Mouse (Mus musculus): Measurements from ENCODE around the gene Hmcn2. TPM values are rescaled to one million over a fixed set of nuclear protein-coding genes. Genes with fewer than 3 reads are reported as not detected.

Gene Hmcn2
- polyA plus RNA-seq, 1 experiment from 2014 or later = 0.17 TPM

DNA sequence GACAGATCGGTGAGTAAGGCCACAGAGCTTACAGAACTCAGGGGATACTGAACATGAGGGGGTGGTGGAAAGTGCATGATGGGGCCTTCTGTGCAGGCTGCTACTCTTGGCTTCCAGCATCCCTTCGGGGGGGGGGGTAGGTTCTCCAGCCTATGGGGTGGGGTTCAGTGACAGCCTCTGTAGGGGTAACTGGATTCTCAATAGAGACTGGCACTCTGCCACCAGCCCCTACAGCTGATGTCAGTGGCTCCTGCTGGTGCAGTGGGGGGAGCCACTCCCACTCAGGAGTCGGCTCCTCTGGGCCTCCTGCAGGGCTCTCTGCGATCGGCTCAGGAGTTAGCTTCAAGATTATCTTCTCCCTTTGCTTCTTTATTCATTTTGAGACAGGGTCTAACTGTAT lies 35.7 kb upstream of the Hmcn2 start:
- Histone ChIP-seq H3K9ac (replicated peaks; ENCODE audit: low read depth, low read length) (no peak overlapping the region), H3K27ac (ENCODE audit: low read depth, low read length) (no peak overlapping the region), H3K27me3 (ENCODE audit: control insufficient read depth, insufficient read depth, low read length) (no peaks in the 10 kb centered on the region), H3K4me1 (ENCODE audit: control insufficient read depth, insufficient read depth, low read length) (no peaks in the 10 kb centered on the region), H3K36me3 (ENCODE audit: control insufficient read depth, insufficient read depth, low read length) (peaks cover 13% of the 10 kb centered on the region), H3K4me2 (ENCODE audit: low read depth, low read length) (no peak overlapping the region), H3K9me3 (ENCODE audit: control insufficient read depth, low read length) (no peaks in the 10 kb centered on the region), H3K4me3 (ENCODE audit: low read depth, low read length) (no peak overlapping the region)
- ATAC-seq (ENCODE audit: low read depth) = no peak
- 62% methylated on average over 5 of the region's 5 CpGs for WGBS

DNA sequence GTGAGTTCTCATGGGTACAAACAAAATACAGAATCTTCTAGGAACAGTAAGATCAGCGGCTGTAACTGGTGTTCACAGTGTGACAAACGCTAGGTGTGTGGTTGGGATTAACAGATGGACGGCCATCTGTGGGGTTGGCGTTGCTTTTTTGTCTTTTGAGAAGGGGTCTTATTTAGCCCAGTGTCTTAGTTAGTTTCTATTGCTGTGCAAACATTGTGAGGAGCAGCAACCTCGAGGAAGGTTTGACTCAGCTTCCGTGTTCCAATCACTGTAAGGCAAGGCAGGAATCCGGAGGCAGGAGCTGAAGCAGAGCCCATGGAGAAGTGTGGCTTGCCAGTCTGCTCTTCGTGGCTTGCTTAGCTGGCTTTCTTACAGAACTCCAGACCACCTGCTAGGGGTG lies 33.1 kb upstream of the Hmcn2 start:
- H3K27me3 ChIP-seq (ENCODE audit: control insufficient read depth, insufficient read depth, low read length) = no peaks in the 10 kb centered on the region
- no peak overlapping the region for H3K27ac ChIP-seq (ENCODE audit: low read depth, low read length)
- H3K9me3 ChIP-seq (ENCODE audit: control insufficient read depth, low read length) = no peaks in the 10 kb centered on the region
- ATAC-seq (ENCODE audit: low read depth) = no peak
- H3K4me1 ChIP-seq (ENCODE audit: control insufficient read depth, insufficient read depth, low read length) = no peaks in the 10 kb centered on the region
- no peak overlapping the region for H3K4me3 ChIP-seq (ENCODE audit: low read depth, low read length)
- 87% methylated on average over 8 of the region's 8 CpGs for WGBS
- no peak overlapping the region for H3K4me2 ChIP-seq (ENCODE audit: low read depth, low read length)
- peaks cover 17% of the 10 kb centered on the region for H3K36me3 ChIP-seq (ENCODE audit: control insufficient read depth, insufficient read depth, low read length)
- no peak overlapping the region for H3K9ac ChIP-seq (replicated peaks; ENCODE audit: low read depth, low read length)

DNA sequence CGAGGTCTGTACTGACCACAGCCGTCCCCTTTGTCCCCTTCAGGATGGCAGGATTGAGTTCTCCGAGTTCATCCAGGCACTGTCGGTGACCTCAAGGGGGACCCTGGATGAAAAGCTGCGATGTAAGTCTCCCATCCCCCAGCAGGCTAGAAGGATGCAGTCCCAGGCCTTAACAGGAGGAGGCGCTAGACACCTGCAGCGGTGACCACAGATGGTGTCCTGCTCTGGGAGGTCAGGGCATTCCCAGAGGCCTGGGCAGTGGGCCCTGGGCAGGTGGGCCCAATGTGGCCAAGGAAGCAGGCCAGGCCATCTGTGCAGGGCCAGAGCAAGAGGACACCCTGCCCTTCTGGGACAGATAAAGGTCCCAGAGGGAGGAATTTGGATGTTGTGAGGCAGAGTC lies 31.9 kb upstream of the Hmcn2 start:
- H3K4me1 ChIP-seq (ENCODE audit: control insufficient read depth, insufficient read depth, low read length) = no peaks in the 10 kb centered on the region
- peaks cover 29% of the 10 kb centered on the region for H3K36me3 ChIP-seq (ENCODE audit: control insufficient read depth, insufficient read depth, low read length)
- H3K4me2 ChIP-seq (ENCODE audit: low read depth, low read length) = no peak overlapping the region
- no peak for ATAC-seq (ENCODE audit: low read depth)
- H3K4me3 ChIP-seq (ENCODE audit: low read depth, low read length) = no peak overlapping the region
- no peak overlapping the region for H3K9ac ChIP-seq (replicated peaks; ENCODE audit: low read depth, low read length)
- no peaks in the 10 kb centered on the region for H3K27me3 ChIP-seq (ENCODE audit: control insufficient read depth, insufficient read depth, low read length)
- WGBS = 45% methylated on average over 7 of the region's 7 CpGs
- no peaks in the 10 kb centered on the region for H3K9me3 ChIP-seq (ENCODE audit: control insufficient read depth, low read length)
- no peak overlapping the region for H3K27ac ChIP-seq (ENCODE audit: low read depth, low read length)

DNA sequence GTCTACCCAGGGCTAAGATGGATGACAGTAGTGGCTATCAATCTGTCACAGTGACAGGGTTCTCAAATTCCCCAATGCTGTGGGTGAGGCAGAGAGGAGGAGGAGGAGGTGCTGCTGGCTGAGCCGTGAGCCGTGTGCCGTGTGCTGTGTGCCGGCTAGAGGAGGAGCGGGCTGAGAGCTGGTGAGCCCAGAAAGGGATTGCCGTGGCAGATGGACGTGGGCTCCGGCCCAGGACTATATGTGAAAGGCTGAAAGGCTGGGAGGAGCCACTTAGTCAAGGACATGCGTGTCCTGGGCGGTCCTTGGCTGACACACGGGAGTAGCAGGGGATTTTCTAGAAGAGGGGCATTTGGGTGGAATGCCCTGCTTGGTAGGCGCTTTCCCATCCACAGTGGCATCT lies 31.3 kb upstream of the Hmcn2 start:
- H3K27ac ChIP-seq (ENCODE audit: low read depth, low read length) = no peak overlapping the region
- no peaks in the 10 kb centered on the region for H3K9me3 ChIP-seq (ENCODE audit: control insufficient read depth, low read length)
- H3K27me3 ChIP-seq (ENCODE audit: control insufficient read depth, insufficient read depth, low read length) = no peaks in the 10 kb centered on the region
- no peak overlapping the region for H3K9ac ChIP-seq (replicated peaks; ENCODE audit: low read depth, low read length)
- WGBS = 90% methylated on average over 12 of the region's 12 CpGs
- no peak overlapping the region for H3K4me2 ChIP-seq (ENCODE audit: low read depth, low read length)
- no peak overlapping the region for H3K4me3 ChIP-seq (ENCODE audit: low read depth, low read length)
- no peak for ATAC-seq (ENCODE audit: low read depth)
- peaks cover 33% of the 10 kb centered on the region for H3K36me3 ChIP-seq (ENCODE audit: control insufficient read depth, insufficient read depth, low read length)
- H3K4me1 ChIP-seq (ENCODE audit: control insufficient read depth, insufficient read depth, low read length) = no peaks in the 10 kb centered on the region

DNA sequence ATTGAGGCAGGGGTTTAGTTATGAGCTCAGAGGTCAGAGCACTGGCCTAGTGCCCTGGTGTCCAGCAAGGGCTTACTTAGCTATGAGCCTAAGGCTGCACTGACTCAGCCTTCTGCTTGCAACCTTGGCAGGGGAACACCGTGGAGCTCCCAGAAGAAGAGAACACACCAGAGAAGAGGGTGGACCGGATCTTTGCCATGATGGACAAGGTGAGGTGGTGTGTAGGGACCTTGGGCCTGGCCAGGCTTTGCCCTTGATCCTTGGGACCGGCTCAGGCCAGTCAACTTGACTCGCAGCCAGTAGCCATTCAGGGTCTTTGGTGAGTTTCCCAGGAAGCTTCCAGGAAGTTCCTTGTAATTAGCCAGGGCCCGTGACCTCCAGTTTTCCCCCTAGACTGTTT lies 29.7 kb upstream of the Hmcn2 start:
- ATAC-seq (ENCODE audit: low read depth) = no peak

DNA sequence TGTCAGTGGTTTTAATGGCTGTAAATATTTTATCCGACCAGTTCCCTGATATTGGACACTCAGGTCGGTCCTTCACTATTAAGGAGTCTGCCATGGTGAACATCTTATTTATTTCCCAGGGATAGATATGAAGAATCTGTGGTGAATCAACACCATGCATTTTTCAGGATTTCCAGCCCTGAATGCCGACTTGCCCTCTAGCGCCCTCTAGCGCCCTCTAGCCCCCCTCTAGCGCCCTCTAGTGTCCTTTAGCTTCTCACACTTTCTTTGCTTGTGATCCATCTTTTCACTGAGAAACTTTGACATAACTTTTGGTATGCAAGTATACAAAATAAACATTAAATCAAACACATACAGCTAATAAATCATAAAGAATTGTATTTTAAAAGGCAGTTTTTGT lies 22.8 kb upstream of the Hmcn2 start:
- 11% methylated on average over 6 of the region's 6 CpGs for whole genome bisulfite sequencing
- H3K4me2 ChIP-seq (ENCODE audit: low read depth, low read length) = no peak overlapping the region
- ATAC-seq (ENCODE audit: low read depth) = no peak

More for the DNA sequence above, 29.7 kb upstream of the Hmcn2 start:
- Histone ChIP-seq H3K36me3 (ENCODE audit: control insufficient read depth, insufficient read depth, low read length) (peaks cover 38% of the 10 kb centered on the region), H3K4me2 (ENCODE audit: low read depth, low read length) (no peak overlapping the region), H3K9ac (replicated peaks; ENCODE audit: low read depth, low read length) (no peak overlapping the region), H3K27me3 (ENCODE audit: control insufficient read depth, insufficient read depth, low read length) (no peaks in the 10 kb centered on the region), H3K9me3 (ENCODE audit: control insufficient read depth, low read length) (no peaks in the 10 kb centered on the region), H3K27ac (ENCODE audit: low read depth, low read length) (no peak overlapping the region), H3K4me3 (ENCODE audit: low read depth, low read length) (no peak overlapping the region), H3K4me1 (ENCODE audit: control insufficient read depth, insufficient read depth, low read length) (no peaks in the 10 kb centered on the region)
- 95% methylated on average over 5 of the region's 5 CpGs for WGBS

DNA sequence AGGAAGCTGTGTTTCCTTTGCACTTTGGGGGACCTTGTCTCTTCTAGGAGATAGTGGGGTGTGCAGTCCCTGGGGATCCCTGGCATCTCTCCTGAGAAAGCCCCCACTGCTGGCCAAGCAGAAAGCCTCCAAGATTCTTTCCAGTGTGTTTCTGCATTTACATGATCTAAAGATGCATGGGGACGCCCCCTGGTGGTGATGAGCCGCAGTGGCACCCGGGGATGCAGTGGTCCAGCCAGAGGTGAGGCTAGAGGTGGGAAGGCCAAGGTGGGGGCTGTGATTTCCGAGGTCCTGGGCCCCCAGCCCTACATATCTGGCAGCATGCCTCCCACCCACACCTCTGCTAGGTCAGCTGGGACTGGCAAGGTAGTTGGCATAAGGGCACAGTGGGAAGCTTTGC lies 19.2 kb upstream of the Hmcn2 start:
- Histone ChIP-seq H3K27ac (ENCODE audit: low read depth, low read length) (no peak overlapping the region), H3K36me3 (ENCODE audit: control insufficient read depth, insufficient read depth, low read length) (peaks cover 10% of the 10 kb centered on the region), H3K9ac (replicated peaks; ENCODE audit: low read depth, low read length) (no peak overlapping the region), H3K27me3 (ENCODE audit: control insufficient read depth, insufficient read depth, low read length) (no peaks in the 10 kb centered on the region), H3K4me3 (ENCODE audit: low read depth, low read length) (no peak overlapping the region), H3K9me3 (ENCODE audit: control insufficient read depth, low read length) (no peaks in the 10 kb centered on the region), H3K4me1 (ENCODE audit: control insufficient read depth, insufficient read depth, low read length) (no peaks in the 10 kb centered on the region), H3K4me2 (ENCODE audit: low read depth, low read length) (no peak overlapping the region)
- WGBS = 3% methylated on average over 4 of the region's 4 CpGs
- no peak for ATAC-seq (ENCODE audit: low read depth)

More for the DNA sequence above, 22.8 kb upstream of the Hmcn2 start:
- no peaks in the 10 kb centered on the region for H3K4me1 ChIP-seq (ENCODE audit: control insufficient read depth, insufficient read depth, low read length)
- no peak overlapping the region for H3K27ac ChIP-seq (ENCODE audit: low read depth, low read length)
- H3K27me3 ChIP-seq (ENCODE audit: control insufficient read depth, insufficient read depth, low read length) = no peaks in the 10 kb centered on the region
- no peak overlapping the region for H3K4me3 ChIP-seq (ENCODE audit: low read depth, low read length)
- H3K9ac ChIP-seq (replicated peaks; ENCODE audit: low read depth, low read length) = no peak overlapping the region
- no peaks in the 10 kb centered on the region for H3K9me3 ChIP-seq (ENCODE audit: control insufficient read depth, low read length)
- peaks cover 27% of the 10 kb centered on the region for H3K36me3 ChIP-seq (ENCODE audit: control insufficient read depth, insufficient read depth, low read length)

DNA sequence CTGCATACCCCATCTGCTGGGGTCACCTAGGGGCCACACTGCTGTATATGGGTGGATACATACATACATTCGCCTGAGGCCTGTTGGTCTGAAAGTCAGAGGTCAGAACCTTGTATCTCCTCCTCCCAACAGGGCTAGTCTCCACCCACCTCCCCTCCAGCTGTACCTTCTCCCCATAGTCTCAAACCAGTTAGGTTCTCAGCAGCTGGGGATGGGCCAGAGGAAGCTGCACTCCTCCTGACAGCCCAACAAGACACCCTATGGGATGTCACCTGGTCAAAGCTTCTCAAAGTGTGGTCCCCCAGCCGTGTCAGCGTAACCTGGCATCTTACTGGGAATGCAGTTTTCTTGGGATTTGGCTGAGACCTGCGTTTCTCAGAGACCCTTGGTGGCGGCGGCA lies 17.8 kb upstream of the Hmcn2 start:
- no peak overlapping the region for H3K4me2 ChIP-seq (ENCODE audit: low read depth, low read length)
- H3K27me3 ChIP-seq (ENCODE audit: control insufficient read depth, insufficient read depth, low read length) = no peaks in the 10 kb centered on the region
- H3K27ac ChIP-seq (ENCODE audit: low read depth, low read length) = no peak overlapping the region
- H3K4me3 ChIP-seq (ENCODE audit: low read depth, low read length) = no peak overlapping the region
- ATAC-seq (ENCODE audit: low read depth) = no peak
- H3K4me1 ChIP-seq (ENCODE audit: control insufficient read depth, insufficient read depth, low read length) = no peaks in the 10 kb centered on the region
- 82% methylated on average over 6 of the region's 6 CpGs for WGBS
- peaks cover 10% of the 10 kb centered on the region for H3K36me3 ChIP-seq (ENCODE audit: control insufficient read depth, insufficient read depth, low read length)
- no peaks in the 10 kb centered on the region for H3K9me3 ChIP-seq (ENCODE audit: control insufficient read depth, low read length)
- no peak overlapping the region for H3K9ac ChIP-seq (replicated peaks; ENCODE audit: low read depth, low read length)

DNA sequence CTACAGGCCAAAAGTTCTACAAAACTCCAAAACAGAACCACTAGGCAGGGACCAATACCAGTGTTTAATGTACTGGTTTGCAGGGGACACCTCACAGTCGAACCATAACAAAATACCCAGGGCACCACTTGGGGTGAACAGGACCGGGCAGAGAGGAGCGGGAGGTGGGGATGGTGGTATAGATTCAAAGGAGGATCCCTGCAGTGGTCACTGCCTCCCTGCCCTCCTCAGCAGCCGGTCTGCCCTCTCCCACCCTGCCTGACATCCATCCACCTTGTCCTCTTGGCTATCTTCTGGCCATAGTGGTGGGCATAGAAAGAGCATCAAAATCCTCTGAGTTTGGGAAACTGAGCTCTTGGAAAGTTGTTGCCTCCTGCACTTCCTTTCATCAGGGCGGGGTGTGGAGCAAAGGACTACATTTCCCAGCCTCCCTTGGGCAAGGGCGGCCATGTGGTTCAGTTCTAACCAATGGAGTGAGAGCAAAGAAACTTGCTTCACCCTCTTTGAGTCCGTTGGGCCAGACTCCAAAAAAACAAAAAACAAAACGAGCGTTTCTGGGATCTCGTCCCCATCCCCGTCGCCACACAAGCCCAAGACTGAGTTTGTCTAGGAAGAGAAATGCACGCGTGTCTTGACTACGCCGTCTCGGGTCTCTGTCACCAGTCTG lies 16.5 kb upstream of the Hmcn2 start:
- Histone ChIP-seq H3K9me3 (ENCODE audit: control insufficient read depth, low read length) (no peaks in the 10 kb centered on the region), H3K4me1 (ENCODE audit: control insufficient read depth, insufficient read depth, low read length) (no peaks in the 10 kb centered on the region), H3K4me2 (ENCODE audit: low read depth, low read length) (peak overlapping the region; percentile 52), H3K36me3 (ENCODE audit: control insufficient read depth, insufficient read depth, low read length) (no peaks in the 10 kb centered on the region), H3K9ac (replicated peaks; ENCODE audit: low read depth, low read length) (0 out of 2 replicates have a peak overlapping the region, but pooled peaks have one; percentile 12), H3K27ac (ENCODE audit: low read depth, low read length) (no peak overlapping the region), H3K4me3 (ENCODE audit: low read depth, low read length) (peak overlapping the region; percentile 35), H3K27me3 (ENCODE audit: control insufficient read depth, insufficient read depth, low read length) (no peaks in the 10 kb centered on the region)
- WGBS = 4% methylated on average over 17 of the region's 17 CpGs
- ATAC-seq (ENCODE audit: low read depth) = peak; percentile 86
